Mouse (Mus musculus): Measurements from ENCODE around the gene Phospho2. TPM values are rescaled to one million over a fixed set of nuclear protein-coding genes. Genes with fewer than 3 reads are reported as not detected.

The Phospho2 gene
- 7.0 and 8.5 TPM in 2 replicates for polyA plus RNA-seq (2012; rRNA removed)

GRCm38 (mm10) chr2:69789429-69790069 lies at the start of gene Phospho2, which contains the start of gene Ccdc173:
Phospho2 (plus strand) TSS chr2:69789623.
Ccdc173 (minus strand) TSS chr2:69789575.

GRCm38 (mm10) chr2:69821711-69822110 lies 32.3 kb downstream of the Phospho2 start, which contains the start of gene Klhl23:
Klhl23 (plus strand) TSS chr2:69821944.

Other genes starting within 250 kb of the Phospho2 start
- gene Lrp2, start 203.6 kb upstream of the Phospho2 start, polyA plus RNA-seq (2012; rRNA removed) = 0.06 TPM in 2 replicates
- 2.6 TPM in 2 replicates for gene Bbs5, start 142.5 kb upstream of the Phospho2 start, polyA plus RNA-seq (2012; rRNA removed)
- gene Klhl41, start 119.5 kb upstream of the Phospho2 start, polyA plus RNA-seq (2012; rRNA removed) = 0.05 and 0.68 TPM in 2 replicates
- gene Fastkd1, start 76.1 kb upstream of the Phospho2 start, polyA plus RNA-seq (2012; rRNA removed) = 3.0 and 3.7 TPM in 2 replicates
- gene Ppig, start 67.1 kb upstream of the Phospho2 start, polyA plus RNA-seq (2012; rRNA removed) = 12.3 and 13.1 TPM in 2 replicates
- gene Ccdc173, start within 50 bp of the Phospho2 start, polyA plus RNA-seq (2012; rRNA removed) = 0.32 and 0.35 TPM in 2 replicates
- 12.7 and 13.8 TPM in 2 replicates for gene Klhl23, start 32.3 kb downstream of the Phospho2 start, polyA plus RNA-seq (2012; rRNA removed)
- gene Ssb, start 71.9 kb downstream of the Phospho2 start, polyA plus RNA-seq (2012; rRNA removed) = 102 and 104 TPM in 2 replicates
- gene Mettl5, start 96.0 kb downstream of the Phospho2 start, polyA plus RNA-seq (2012; rRNA removed) = 11.8 and 12.1 TPM in 2 replicates
- 8.4 and 9.2 TPM in 2 replicates for gene Ubr3, start 107.6 kb downstream of the Phospho2 start, polyA plus RNA-seq (2012; rRNA removed)
- not detected in 2 replicates for gene Myo3b, start 249.5 kb downstream of the Phospho2 start, polyA plus RNA-seq (2012; rRNA removed)

Measured in liver, embryonic 14 days (tissue).